Mouse (Mus musculus) adrenal gland, adult 18-20 months (tissue): ENCODE measurements around the gene Rnf157. TPM values are rescaled to one million over a fixed set of nuclear protein-coding genes. Genes with fewer than 3 reads are reported as not detected.

Source experiments
- DNase-seq, 2 experiments: peaks; one replicate each; pipeline ENCODE4 v3.0.0; 2021 to 2022; ENCODE audit warnings: low spot score in 2 of 2
- long read RNA-seq, 2 experiments: library from polyadenylated mRNA; stranded (forward); transcript quantifications; one replicate each; pipeline ENCODE4 v2.0.0; 2021
- total RNA-seq, 2 experiments: library from RNA; stranded (reverse); gene quantifications; 1 replicate in 1 of 2; 2 replicates in 1 of 2; pipeline ENCODE4 v1.2.3; 2021

Gene Rnf157
- 1 to 10 TPM; 3.7 to 6.8 TPM for total RNA-seq
- long read RNA-seq, experiment 1, full-length matches to known transcripts, result 6 of 6 reads
- long read RNA-seq, experiment 1, partial matches to known transcripts, result 0 of 6 reads
- long read RNA-seq, experiment 1, other reads (novel, unspliced or antisense), result 0 of 6 reads
- long read RNA-seq, experiment 2, partial matches to known transcripts, result 1 of 4 reads
- long read RNA-seq, experiment 2, other reads (novel, unspliced or antisense), result 2 of 4 reads

- DNase-seq, result peak; percentile 82 to 89
Observed at GRCm38 (mm10) chr11:116412904-116413630, at the start of gene Rnf157. TSS of gene Rnf157 (minus strand) at chr11:116413032.

- DNase-seq, result no peak
Observed at GRCm38 (mm10) chr11:116459786-116460185, 47.0 kb upstream of the Rnf157 start.

- no peak for DNase-seq
Observed at GRCm38 (mm10) chr11:116456234-116456633, 43.4 kb upstream of the Rnf157 start.

- no peak for DNase-seq
Observed at GRCm38 (mm10) chr11:116453889-116454288, 41.1 kb upstream of the Rnf157 start.

- DNase-seq, result no peak
Observed at GRCm38 (mm10) chr11:116449341-116449740, 36.5 kb upstream of the Rnf157 start.

DNA sequence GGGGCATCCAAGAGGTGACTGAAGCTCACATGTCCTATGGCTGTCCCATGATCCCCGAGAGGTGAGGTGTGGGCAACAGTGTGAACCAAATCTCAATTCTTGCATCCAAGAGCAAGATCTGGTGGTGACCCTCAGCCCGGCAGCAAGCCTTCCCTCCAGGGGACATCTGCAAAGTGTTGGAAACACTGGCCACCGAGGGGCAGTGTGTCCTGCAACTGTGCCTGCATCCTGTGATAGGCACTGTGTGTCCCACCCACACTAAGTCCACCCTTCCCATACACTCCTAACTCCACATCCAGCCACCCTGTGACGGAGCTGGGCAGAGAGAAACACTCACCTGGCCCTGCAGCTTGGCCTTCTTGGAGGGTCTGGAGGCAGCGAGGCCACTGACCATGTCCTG lies 35.0 kb upstream of the Rnf157 start:
- DNase-seq, result no peak

GRCm38 (mm10) chr11:116446308-116446887 lies 33.6 kb upstream of the Rnf157 start:
- DNase-seq, result no peak

DNA sequence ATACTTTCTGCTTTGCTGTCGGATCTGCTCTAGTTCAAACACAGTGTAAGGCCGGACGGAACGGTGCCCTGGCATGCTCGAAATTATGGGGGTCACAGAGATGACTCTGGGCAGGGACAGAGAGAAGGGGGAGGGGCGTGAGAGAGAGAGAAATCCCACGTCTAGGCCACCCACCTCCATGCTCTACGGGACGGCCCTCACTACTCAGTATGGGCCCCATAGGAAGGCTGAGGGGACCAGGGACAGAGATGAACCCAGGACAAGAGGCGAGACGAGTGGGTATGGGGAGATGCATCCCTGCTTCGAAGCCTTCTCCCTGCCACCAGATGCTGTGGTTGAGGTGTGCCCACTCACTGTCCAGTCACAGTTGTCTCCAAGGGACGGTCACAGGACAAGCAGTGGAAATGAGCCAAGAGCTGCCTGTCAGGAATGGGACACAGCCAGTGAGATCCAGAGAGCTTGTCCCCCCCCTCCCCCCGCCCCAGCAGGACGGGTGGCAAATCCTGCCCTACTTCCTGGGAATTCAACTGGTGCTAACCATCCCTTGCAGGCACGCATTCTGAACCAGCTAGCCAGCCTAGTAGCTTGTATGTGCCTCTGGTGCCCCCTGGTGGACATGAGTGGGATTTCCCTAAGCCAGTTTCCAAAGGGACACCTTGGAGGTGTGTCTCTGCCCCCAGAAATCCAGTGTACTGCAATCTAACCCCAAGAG lies 32.9 kb upstream of the Rnf157 start:
- peak; percentile 95 to 98 for DNase-seq

DNA sequence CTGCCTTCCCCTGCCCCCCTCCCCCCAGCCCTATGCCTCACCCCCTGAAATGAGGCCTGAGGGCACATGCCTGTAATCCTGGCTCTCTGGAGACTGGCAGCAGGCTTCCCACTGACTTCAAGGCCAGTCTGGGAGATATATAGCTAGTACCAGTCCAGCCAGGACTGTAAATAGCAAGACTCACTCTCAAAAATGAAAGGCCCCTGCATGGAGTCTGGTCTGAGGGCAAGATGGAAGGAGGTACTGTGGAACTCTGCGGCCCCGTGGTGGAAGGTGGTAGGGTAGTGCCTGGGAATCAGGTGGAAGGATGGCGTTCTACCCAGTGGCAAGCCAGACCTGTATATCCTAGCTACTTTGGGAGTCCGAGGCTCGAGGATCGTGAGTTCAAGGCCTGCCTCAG lies 31.1 kb upstream of the Rnf157 start:
- DNase-seq, result no peak

- DNase-seq, result no peak
Observed at GRCm38 (mm10) chr11:116443311-116443710, 30.5 kb upstream of the Rnf157 start.

DNA sequence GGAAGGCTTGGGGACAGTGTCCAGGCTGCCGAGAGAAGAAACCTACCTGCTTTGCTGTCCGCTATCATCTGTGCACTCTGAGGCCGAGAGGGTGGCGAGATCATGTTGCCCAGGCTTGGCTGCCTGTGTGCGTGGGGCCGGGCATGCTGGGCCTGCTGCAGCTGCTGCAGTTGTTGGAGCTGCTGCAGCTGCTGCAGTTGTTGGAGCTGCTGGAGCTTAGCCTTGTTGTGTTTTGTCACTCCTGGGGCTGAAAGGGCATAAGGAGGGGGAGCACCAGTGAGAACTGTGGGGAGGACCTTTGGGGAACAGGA lies 30.0 kb upstream of the Rnf157 start:
- no peak for DNase-seq

DNA sequence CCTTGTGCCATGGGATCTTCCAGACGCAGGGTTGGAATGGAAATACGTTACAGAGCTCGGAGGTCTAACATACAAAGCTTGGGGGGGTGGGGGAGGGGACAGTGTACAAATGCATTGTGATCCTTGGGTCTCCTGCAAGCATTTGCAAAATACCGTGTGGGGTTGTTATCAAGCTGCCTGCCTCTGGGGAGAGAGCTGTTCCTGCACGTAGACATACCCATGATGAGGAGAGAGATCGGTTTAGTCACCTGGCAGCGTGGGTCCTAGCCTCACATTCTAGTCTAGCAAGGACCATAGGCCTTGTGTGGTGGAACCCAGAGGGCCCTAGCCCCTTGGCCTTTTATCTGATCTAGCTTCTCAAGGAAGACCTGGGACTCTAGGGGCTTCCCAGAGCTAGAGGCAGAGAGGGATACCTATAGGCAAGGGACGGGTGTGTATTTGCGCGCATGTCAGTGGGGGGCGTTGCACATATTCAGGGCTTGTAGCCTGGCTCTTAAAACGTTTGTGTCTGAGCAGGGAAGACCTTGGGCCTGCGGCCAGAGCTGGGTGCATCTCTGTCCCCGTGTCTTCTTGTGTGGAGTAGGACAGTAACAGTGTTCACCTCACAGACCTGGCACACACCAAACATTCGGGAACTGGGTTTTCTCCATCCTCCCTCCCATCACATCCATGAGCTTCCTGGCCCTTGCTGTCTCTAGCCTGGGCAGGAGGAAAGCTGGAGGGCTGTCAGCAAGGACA lies 29.5 kb upstream of the Rnf157 start:
- no peak for DNase-seq

DNA sequence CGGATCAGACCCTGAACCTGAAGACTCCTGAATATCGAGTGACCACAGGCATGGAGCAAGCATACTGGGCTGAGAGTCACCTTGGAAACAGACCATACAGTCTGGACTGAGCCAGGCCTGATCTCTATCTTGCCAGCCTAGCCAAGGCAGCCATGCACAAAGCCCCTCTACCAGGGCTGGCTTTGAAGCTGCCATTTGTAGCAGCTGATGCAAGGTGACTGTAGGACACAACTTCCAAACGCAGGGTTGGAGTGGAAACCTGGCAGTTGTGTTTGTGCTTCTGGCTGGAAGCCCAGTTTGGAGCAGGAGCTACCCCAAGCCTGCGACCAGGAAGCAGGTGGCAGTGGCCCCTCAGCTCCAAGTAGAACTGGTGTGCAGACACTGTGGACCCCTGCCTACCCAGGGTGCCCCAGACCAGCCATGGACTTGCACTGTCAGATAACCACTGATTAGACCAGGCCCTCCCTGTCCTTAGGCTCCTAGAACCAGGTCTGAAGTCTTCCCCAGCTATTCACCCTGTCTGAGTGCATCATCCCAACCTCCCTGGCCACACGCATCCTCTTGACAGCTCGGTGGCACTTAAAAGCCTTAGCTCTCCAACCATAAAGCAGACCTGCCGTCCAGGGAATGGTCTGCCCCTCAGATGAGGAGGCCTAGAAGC lies 27.7 kb upstream of the Rnf157 start:
- DNase-seq, result no peak

DNA sequence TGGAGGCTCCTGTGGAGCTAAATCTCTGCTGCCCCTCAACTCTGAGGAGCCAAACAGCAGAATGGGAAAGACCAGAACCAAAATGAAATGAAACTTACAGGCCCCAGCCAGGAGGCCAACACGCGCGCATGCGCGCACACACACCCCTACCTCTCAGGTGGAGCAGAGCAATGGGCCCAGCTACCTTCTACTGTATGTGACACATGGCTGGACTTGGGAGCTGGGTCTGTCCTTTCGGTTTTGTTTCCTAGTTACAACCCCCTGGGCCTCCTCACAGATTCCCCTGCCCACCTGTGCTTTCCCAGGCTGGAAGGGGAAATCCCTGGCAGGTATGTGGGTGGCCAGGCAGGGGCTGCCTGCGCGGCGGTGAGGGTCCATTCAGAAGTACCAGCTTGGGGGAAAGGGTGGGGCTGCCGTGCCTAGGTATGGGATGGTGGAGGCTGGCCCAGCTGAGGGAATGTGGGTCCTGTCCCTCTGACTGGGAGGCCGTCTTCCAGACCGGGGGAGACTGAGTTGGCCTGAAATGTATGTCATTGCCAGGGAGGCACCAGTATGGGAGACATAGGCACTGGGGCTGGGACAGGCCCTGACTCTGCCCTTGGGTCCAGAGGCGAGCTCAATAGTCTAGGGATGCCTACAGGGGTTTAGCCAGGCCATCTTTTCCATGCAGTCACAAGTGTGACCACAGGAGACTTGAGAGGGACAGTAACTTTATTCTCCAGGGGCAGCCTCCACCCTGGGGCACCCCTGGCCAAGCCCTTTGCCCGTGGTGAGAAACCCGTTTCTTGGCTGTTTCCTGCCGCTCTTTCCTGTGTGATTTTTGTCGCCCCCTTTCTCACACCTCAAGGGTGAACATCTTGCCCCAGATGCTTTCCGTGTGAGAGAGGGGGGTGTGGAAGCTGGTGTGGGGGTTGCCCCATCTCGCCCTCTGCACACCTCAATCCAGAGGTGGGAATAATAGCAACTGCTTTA lies 26.7 kb upstream of the Rnf157 start:
- DNase-seq, result no peak

DNA sequence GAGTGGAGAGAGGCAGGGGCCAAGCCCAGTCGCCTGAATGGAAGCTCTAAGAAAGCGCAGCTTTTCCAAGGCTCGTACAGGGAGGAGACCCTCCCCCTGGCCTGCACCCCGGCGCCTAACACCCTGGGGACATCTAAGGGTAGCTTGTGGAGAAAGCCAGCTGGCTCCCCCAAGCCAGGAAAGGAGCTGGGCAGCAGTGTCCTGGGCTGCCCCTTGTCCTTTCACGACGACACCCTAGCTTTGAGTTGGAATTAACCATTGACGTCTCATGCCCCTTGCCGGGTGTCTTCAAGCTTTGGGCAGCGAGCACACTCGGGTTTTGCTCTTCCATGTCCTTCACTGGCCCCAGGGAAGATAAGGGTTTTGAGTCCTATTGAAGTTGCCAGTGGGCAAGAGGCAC lies 24.7 kb upstream of the Rnf157 start:
- no peak for DNase-seq

GRCm38 (mm10) chr11:116436725-116437331 lies 24.0 kb upstream of the Rnf157 start:
- DNase-seq, result no peak

DNA sequence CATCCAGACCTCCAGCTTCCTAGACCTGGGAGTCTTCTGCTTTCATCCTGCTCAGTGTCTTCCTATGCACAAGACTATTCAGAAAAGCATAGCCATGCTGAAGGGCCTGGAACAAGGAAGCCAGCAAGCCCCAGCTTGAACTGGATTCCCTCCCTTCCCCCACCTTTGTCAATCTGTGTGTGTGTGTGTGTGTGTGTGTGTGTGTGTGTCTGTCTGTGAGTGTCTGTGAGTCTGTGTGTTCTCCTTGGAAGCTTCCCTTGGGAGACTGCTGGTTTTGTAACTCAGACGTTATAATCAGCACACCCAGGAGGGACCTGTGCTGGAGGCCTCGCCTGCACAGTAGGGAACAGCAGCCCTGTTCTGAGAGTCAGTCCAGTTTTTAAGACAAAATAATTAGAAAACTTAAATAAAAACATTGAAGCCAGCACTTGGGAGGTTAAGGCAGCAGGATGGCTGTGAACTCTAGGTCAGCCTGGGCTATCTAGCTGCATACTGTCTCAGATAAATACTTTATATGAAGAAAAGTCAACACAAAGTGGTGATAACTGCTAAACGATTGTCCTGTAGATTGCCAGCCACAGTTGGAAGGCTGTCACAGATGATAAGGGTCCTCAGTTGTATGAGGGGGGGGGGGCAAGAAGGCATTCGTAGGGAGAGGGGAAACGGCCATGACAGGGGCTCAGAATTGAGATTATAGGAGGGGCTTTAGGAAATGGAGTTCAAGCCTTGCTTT lies 23.3 kb upstream of the Rnf157 start:
- DNase-seq, result no peak

DNA sequence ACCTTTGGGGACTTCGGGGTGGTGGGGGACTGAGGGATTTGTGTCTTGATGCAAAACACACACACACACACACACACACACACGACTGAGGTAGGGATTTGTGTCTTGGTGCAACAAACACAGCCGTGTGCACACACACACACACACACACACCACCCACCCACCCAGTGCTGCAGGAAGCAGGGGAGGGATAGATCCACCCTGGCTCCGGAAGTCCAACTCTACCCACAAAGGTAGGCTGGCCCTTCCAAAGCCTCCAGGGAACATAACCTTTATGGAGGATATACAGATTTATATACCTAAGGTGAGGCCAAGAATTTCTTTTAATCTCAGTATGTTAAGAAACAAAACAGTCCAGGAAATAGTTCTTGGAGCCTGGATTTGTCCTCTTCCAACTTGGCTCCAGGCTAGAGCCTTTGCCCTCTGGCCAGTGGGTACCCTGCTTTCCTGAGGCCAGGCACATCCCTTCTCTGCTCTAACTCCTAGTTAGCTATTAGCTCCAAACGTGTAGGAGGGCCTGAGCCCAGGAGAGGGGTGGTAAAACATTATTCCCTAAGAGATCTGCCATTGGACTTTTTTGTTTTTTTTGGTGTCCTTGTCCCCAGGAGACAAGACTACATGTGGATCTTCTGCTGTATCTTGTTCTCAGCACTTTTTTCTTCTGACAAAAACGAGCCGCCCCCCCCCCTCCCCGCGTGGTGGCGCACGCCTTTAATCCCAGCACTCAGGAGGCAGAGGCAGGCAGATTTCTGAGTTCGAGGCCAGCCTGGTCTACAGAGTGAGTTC lies 22.3 kb upstream of the Rnf157 start:
- no peak for DNase-seq
